Mouse (Mus musculus) E14TG2a.4 (cell line): ENCODE data around the gene Olfr691.
"Not testable (repeated sequence)": the region's sequence is repeated elsewhere in the genome, so short reads cannot be mapped to it uniquely, and the experiment has no call there.

Experiments
- H3K27me3 ChIP-seq: 2 replicates; pipeline ENCODE4 v1.6.1; 2014; ENCODE audit warnings: low read length, control low read depth; ENCODE audit not compliant: insufficient read depth
- H3K36me3 ChIP-seq: 2 replicates; pipeline ENCODE4 v1.6.1; 2014; ENCODE audit warnings: low read length, control low read depth; ENCODE audit not compliant: insufficient read depth
- H3K4me1 ChIP-seq: replicated peaks from 2 replicates; pipeline ENCODE4 v1.6.1; 2014; ENCODE audit warnings: low read depth, low read length, control low read depth
- H3K4me3 ChIP-seq: replicated peaks from 2 replicates; pipeline ENCODE4 v1.5.1; 2014; ENCODE audit warnings: mild to moderate bottlenecking, low read length
- H3K9me3 ChIP-seq: 2 replicates; pipeline ENCODE4 v1.6.1; 2014; ENCODE audit warnings: low read length, control low read depth
- CTCF ChIP-seq: conservative IDR thresholded peaks from 2 replicates; pipeline ENCODE4 v1.5.1; 2014; ENCODE audit warnings: low read length
- NANOG ChIP-seq: IDR thresholded peaks from 2 replicates; pipeline ENCODE4 v1.6.1; 2014; ENCODE audit warnings: borderline replicate concordance, low read length, mixed read lengths
- POU5F1 ChIP-seq: IDR thresholded peaks from 2 replicates; pipeline ENCODE4 v1.6.1; 2014; ENCODE audit warnings: low read length, borderline replicate concordance

The Olfr691 gene

GRCm38 (mm10) chr7:105367930-105368329 lies 25.9 kb upstream of the Olfr691 start, which contains the start of gene Olfr692:
TSS of gene Olfr692 (plus strand) at chr7:105368230.
- Histone ChIP-seq H3K36me3 (peaks cover 24% of the 10 kb centered on the region), H3K27me3 (no peaks in the 10 kb centered on the region), H3K4me3 (no peak within 1 kb of the TSS), H3K9me3 (no peaks in the 10 kb centered on the region), H3K4me1 (no peaks in the 10 kb centered on the region)
- TF ChIP-seq NANOG, result no peak
- TF ChIP-seq POU5F1, result no peak
- TF ChIP-seq CTCF, result no peak

GRCm38 (mm10) chr7:105367268-105367667 lies 25.2 kb upstream of the Olfr691 start:
- H3K4me1 ChIP-seq, result no peaks in the 10 kb centered on the region
- no peak overlapping the region for H3K4me3 ChIP-seq
- TF ChIP-seq NANOG, result no peak
- no peak for TF ChIP-seq CTCF
- no peak for TF ChIP-seq POU5F1
- no peaks in the 10 kb centered on the region for H3K27me3 ChIP-seq
- no peaks in the 10 kb centered on the region for H3K9me3 ChIP-seq
- peaks cover 18% of the 10 kb centered on the region for H3K36me3 ChIP-seq

DNA sequence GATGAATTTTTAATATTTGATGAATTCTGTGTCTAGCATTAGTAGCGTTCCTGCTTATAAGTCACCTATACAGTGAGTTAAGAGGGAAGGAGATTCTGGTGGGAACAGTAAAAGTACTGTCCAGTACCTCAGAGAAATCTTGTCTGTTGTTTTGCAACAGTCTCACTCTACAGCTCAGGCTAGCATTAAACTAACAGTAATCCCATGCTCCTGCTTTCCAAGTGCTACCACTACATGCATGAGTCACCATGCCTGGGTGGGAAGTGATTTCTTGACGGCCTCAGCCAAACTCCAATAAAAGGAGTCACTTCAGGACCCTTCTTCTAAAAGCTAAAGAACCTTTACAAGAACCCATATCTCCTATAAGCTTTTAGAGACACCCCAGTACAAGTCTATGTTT lies 19.6 kb upstream of the Olfr691 start:
- Histone ChIP-seq H3K4me1 (no peaks in the 10 kb centered on the region), H3K27me3 (no peaks in the 10 kb centered on the region), H3K9me3 (no peaks in the 10 kb centered on the region), H3K36me3 (no peaks in the 10 kb centered on the region), H3K4me3 (no peak overlapping the region)
- TF ChIP-seq NANOG, result no peak
- TF ChIP-seq POU5F1, result no peak
- no peak for TF ChIP-seq CTCF

DNA sequence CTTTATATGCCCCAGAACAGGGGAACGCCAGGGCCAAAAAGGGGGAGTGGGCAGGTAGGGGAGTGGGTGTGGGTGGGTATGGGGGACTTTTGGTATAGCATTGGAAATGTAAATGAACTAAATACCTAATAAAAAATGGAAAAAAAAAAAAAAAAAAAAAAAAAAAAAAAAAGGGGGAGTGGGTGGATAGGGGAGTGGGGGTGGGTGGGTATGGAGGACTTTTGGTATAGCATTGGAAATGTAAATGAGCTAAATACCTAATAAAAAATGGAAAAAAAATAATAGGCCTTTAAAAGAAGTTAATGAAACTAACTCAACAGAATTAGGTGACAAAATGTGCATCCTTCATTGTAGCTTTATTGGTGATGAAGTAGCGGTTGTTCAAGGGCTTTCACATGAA lies 14.4 kb upstream of the Olfr691 start:
- H3K4me3 ChIP-seq, H3K27me3 ChIP-seq, H3K9me3 ChIP-seq, H3K36me3 ChIP-seq, H3K4me1 ChIP-seq: not testable (repeated sequence)

DNA sequence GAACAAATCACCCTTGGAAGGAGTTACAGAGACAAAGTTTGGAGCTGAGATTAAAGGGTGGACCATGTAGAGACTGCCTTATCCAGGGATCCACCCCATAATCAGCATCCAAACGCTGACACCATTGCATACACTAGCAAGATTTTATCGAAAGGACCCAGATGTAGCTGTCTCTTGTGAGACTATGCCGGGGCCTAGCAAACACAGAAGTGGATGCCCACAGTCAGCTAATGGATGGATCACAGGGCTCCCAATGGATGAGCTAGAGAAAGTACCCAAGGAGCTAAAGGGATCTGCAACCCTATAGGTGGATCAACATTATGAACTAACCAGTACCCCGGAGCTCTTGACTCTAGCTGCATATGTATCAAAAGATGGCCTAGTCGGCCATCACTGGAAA lies 14.0 kb upstream of the Olfr691 start:
- not testable (repeated sequence) for H3K36me3 ChIP-seq, H3K4me1 ChIP-seq, H3K4me3 ChIP-seq, H3K27me3 ChIP-seq, H3K9me3 ChIP-seq

DNA sequence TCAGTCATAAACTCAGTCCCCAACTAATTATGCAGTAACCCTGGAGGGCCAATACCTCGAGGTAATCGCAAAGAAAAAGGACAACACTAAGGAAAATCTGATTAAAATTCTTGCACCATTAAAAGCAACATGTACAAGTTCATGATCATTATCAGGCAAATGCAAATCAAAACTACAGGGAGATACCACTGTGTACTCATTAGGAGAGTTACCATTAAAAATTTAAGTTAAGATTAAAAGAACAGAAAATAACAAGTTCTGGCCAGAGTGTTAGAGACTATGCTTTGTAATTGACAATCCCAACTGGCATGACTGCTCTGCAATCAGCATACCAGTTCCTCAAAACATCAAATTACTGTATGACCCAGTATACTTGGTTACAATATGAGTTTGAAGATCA lies 682 bp upstream of the Olfr691 start:
- Histone ChIP-seq H3K9me3 (0 out of 2 replicates have a peak, but pooled peaks cover 5% of the 10 kb centered on the region), H3K4me1 (no peaks in the 10 kb centered on the region), H3K36me3 (no peaks in the 10 kb centered on the region), H3K27me3 (no peaks in the 10 kb centered on the region), H3K4me3 (no peak overlapping the region)
- no peak for TF ChIP-seq CTCF
- TF ChIP-seq POU5F1, result no peak
- no peak for TF ChIP-seq NANOG

DNA sequence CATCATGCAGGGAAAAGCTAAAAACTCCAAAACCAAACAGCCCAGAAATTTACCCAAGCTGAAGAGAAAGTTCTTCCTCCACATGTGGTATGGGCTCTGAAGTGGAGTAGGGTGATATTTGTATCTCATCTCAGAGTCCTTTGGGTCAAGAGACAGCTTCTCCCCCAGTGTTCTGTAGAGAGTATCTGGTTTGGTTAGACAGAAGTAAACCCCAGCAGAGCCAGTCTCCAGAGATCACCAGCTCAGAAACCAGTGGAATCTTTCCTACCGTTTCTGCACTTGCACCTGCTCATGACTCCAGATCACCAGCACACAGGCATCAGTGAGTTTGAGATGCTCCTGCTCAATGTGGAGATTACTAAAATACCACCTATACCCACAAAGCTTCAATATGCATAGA lies 8.1 kb downstream of the Olfr691 start, which contains the start of gene Olfr690:
Gene Olfr690 (minus strand): TSS at position 101 of the 400 bp plus-strand sequence.
- H3K27me3 ChIP-seq, result no peaks in the 10 kb centered on the region
- no peaks in the 10 kb centered on the region for H3K36me3 ChIP-seq
- H3K4me3 ChIP-seq, result no peak within 1 kb of the TSS
- TF ChIP-seq POU5F1 (no peak), NANOG (no peak), CTCF (no peak)
- peaks cover 5% of the 10 kb centered on the region; the same call in 1 of the 2 replicates for H3K9me3 ChIP-seq
- no peaks in the 10 kb centered on the region for H3K4me1 ChIP-seq

DNA sequence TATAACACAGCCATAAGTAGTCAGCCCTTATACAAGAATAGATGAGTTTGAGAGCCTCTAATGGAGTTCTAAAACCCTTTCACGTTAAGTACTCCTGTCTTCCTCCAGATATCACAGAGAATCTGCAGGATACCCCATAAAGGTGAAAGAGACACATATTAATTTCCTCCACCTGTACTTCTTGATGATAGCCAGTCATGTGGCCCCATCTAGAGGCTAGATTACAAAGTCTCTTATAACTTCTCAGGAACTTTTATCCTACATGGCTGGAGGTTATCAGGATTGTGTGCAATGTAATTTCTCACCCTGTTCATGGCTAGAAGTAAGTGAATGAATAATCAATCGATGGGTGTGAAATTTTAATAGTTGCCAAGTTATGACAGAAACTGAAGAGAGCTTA lies 16.8 kb downstream of the Olfr691 start:
- no peaks in the 10 kb centered on the region for H3K9me3 ChIP-seq
- TF ChIP-seq NANOG, result no peak
- TF ChIP-seq CTCF, result no peak
- no peak for TF ChIP-seq POU5F1
- H3K4me3 ChIP-seq, result no peak overlapping the region
- H3K4me1 ChIP-seq, result no peaks in the 10 kb centered on the region
- H3K36me3 ChIP-seq, result no peaks in the 10 kb centered on the region
- H3K27me3 ChIP-seq, result no peaks in the 10 kb centered on the region

DNA sequence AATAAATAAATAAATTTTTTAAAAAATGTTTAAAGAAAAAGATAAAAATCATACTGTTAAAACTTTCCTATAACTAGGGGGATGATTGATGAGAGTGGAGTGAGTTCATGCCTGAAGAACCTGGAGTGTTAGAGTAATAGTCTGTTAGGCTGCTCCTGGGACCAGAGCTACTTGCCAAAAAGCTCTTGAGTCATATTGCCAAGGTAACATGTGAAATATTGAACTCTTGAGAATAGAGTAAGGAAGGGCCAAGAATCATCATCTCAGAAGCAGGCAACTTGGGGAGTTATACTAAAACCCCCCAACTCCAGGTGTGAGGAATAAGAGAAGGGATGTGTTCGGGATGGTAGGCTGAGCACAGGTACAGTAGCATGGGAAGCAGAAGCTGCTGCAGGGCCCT lies 31.2 kb downstream of the Olfr691 start, which contains the start of gene Olfr689:
Gene Olfr689 (plus strand): TSS at position 301 of the 400 bp plus-strand sequence.
- TF ChIP-seq POU5F1, result no peak
- TF ChIP-seq CTCF, result no peak
- no peak for TF ChIP-seq NANOG
- Histone ChIP-seq H3K36me3 (no peaks in the 10 kb centered on the region), H3K27me3 (no peaks in the 10 kb centered on the region), H3K4me3 (no peak within 1 kb of the TSS), H3K9me3 (peaks cover 12% of the 10 kb centered on the region; the same call in 1 of the 2 replicates), H3K4me1 (no peaks in the 10 kb centered on the region)
